Mouse (Mus musculus): ENCODE results near the gene Lrrk1. TPM values are rescaled to one million over a fixed set of nuclear protein-coding genes. Genes with fewer than 3 reads are reported as not detected.

The Lrrk1 gene
- polyA plus RNA-seq, 1 experiment from 2014 or later: 10.2 TPM

DNA sequence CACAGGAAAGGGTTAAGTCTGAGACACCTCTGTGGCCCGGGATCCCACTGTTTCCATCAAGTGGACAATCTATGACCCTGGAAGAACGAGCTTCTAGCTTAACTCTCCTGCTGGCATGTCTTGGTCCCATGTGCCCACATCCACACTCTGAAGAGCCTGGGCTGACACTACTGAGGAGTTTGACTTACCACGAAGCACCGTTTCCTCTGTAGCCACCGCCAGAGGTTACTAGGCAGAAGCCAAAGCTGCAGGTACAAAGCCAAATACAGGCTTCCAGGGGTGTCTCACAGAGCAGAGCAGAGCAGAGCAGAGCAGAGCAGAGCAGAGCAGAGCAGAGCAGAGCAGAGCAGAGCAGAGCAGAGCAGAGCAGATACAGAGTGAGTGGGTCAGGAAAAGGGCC is 124.7 kb downstream of the Lrrk1 start:
- 73% methylated on average over 5 of the region's 5 CpGs for WGBS
- Histone ChIP-seq H3K36me3 (0 out of 2 replicates have a peak, but pooled peaks cover 2% of the 10 kb centered on the region), H3K4me1 (peaks cover 8% of the 10 kb centered on the region; the same call in 1 of the 2 replicates), H3K27ac (no peak overlapping the region), H3K4me3 (no peak overlapping the region), H3K27me3 (ENCODE audit: low read depth, poor library complexity, severe bottlenecking) (no peaks in the 10 kb centered on the region), H3K9me3 (replicated peaks) (no peaks in the 10 kb centered on the region)
- no peak for DNase-seq (ENCODE audit: low spot score)

DNA sequence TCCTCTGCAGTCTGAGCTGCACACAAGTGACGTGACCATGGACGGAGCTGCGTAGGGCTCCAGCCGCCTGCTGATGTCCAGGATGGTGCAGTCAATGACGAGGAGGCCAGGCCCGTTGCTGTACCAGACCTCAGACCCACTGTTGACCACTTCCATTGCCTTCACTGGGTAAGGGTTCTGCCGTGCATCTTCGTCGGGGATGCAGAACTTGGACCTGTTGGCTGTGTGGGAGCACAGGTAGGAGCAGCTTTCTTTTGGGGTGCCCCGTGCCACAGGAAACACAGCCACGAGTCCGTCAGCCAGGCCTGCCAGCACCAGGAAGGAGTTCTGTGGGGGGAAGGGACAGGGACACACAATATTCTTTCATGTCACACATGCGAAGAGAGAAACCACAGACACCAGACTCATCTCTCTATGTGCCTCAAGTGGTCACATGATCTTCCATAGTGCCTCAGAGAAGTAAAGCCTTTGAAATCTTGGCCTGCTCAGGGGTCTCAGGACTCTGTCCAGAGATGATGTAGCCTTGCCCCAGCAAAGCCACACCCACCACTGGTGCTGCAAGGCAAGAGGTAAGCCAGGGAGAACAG is 125.5 kb downstream of the Lrrk1 start:
- Histone ChIP-seq H3K27me3 (ENCODE audit: low read depth, poor library complexity, severe bottlenecking) (no peaks in the 10 kb centered on the region), H3K4me1 (peaks cover 8% of the 10 kb centered on the region; the same call in 1 of the 2 replicates), H3K27ac (no peak overlapping the region), H3K9me3 (replicated peaks) (no peaks in the 10 kb centered on the region), H3K4me3 (no peak overlapping the region), H3K36me3 (0 out of 2 replicates have a peak, but pooled peaks cover 2% of the 10 kb centered on the region)
- WGBS: 96% methylated on average over 13 of the region's 13 CpGs
- DNase-seq (ENCODE audit: low spot score): no peak

DNA sequence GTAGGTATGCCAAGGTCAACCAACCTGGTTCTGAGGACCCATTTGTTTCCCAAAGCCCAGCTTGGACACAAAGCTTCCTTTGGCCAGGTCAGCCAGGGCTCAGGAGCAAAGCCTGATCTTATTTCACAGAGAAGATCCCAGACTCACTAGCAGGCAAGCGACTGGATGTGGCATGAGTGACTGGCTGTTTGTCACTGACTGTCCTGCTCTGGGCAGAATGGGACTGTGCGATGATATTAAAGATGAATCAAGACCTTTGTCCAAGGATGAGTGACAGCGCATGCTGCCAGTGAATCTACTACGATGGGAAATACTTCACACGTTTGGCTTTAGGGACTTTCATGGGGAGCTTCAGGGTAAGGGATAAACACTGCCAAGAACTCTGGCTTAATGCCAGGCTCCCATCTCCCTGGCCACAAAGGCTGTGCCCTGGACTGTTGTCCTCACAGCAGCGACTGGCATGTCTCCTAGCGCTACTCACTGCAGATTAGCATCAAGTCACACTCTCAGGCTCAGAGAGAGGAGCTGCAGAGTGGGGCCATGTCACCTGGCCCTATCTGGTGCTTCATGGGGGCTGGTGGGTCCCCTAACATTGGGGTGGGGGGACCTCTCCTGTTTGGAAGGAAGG is 127.3 kb downstream of the Lrrk1 start:
- Histone ChIP-seq H3K27ac (no peak overlapping the region), H3K36me3 (0 out of 2 replicates have a peak, but pooled peaks cover 2% of the 10 kb centered on the region), H3K4me1 (peaks cover 8% of the 10 kb centered on the region; the same call in 1 of the 2 replicates), H3K4me3 (no peak overlapping the region), H3K9me3 (replicated peaks) (no peaks in the 10 kb centered on the region), H3K27me3 (ENCODE audit: low read depth, poor library complexity, severe bottlenecking) (no peaks in the 10 kb centered on the region)
- 93% methylated on average over 7 of the region's 7 CpGs for WGBS
- DNase-seq (ENCODE audit: low spot score): no peak

DNA sequence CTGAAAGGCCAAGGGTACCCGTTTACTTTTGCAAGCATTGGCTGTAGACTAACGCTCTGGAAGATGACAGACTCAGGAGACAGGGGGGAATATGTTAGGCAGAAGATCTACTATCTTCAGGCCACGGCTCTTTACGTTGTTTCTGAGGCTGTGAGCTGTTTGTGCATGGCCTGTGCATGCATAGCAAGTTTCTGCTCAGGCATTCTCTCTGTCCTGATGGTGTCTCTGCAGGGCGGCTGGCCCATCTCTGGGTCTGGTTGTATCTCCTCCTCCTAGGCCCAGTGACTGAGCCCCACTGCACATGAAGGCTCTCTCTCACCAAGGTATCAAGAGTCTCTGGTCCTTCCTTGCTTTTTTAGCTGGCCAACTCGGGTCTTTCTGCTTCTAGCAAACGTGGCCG is 127.9 kb downstream of the Lrrk1 start:
- 93% methylated on average over 8 of the region's 8 CpGs for WGBS
- no peak for DNase-seq (ENCODE audit: low spot score)

DNA sequence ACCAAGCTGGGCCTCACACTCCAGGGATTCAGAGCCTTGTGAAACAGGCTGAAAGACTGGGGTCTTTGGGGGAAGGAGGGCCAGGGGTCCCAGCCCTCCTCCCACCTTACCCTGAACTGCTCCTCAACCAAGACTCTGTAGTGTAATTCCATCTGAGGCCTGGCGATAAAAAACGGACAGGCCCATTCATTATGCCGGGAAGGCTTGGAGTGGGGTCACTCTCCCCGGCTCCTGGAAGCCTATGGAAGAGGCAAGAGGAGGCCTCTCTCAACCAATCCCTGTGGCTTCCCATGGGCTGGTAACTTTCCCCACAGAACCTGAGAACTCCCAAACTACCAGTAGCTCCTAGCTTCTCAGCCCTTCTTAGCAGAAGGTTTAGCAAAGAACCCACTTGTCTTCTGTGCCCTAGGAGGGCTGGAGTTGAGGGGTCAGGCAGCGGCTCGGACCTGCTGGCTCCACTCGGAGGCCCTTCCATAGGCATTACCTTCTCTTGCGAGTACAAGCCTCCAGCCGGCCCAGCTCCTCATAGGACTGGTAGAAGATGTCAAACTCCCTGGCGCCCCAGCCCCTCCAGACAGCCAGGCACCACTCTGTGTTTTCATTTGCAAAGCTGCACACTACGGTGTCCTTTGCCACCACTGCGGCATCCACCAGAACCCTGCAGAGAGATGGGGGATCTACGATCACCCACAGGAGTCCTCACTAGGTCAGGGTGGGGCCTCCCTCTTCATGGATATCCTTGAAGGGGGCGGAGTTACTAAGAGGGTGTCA is 128.5 kb downstream of the Lrrk1 start:
- no peak for DNase-seq (ENCODE audit: low spot score)
- no peaks in the 10 kb centered on the region for H3K36me3 ChIP-seq
- no peaks in the 10 kb centered on the region for H3K27me3 ChIP-seq (ENCODE audit: low read depth, poor library complexity, severe bottlenecking)
- H3K9me3 ChIP-seq (replicated peaks): no peaks in the 10 kb centered on the region
- WGBS: 85% methylated on average over 14 of the region's 14 CpGs
- H3K27ac ChIP-seq: no peak overlapping the region; the same call in 1 of the 2 replicates
- H3K4me3 ChIP-seq: no peak overlapping the region
- H3K4me1 ChIP-seq: peaks cover 8% of the 10 kb centered on the region; the same call in 1 of the 2 replicates

More for the DNA sequence above, 127.9 kb downstream of the Lrrk1 start:
- Histone ChIP-seq H3K36me3 (0 out of 2 replicates have a peak, but pooled peaks cover 2% of the 10 kb centered on the region), H3K27ac (no peak overlapping the region), H3K27me3 (ENCODE audit: low read depth, poor library complexity, severe bottlenecking) (no peaks in the 10 kb centered on the region), H3K9me3 (replicated peaks) (no peaks in the 10 kb centered on the region), H3K4me3 (no peak overlapping the region), H3K4me1 (peaks cover 8% of the 10 kb centered on the region; the same call in 1 of the 2 replicates)

DNA sequence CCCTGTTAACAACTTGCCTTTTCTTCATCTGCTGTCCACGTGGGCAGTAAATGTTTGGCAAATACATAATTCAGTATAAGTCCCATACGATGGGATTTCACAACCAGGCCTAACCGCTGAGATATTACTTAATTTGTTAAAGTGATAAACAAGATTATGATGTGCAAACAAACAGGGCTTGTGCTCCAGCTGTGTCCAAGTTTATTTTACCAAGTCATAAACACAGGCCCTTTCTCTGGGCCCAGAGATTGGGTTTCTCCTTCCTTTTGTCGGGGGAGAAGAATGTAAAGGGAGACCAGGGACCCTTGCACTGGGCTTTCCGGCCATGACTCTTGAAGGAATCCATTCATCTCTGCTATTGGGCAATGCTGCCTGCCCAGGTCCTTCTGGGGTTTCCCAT is 129.2 kb downstream of the Lrrk1 start:
- H3K9me3 ChIP-seq (replicated peaks): no peaks in the 10 kb centered on the region
- DNase-seq (ENCODE audit: low spot score): no peak
- peaks cover 8% of the 10 kb centered on the region; the same call in 1 of the 2 replicates for H3K4me1 ChIP-seq
- no peaks in the 10 kb centered on the region for H3K27me3 ChIP-seq (ENCODE audit: low read depth, poor library complexity, severe bottlenecking)
- H3K36me3 ChIP-seq: no peaks in the 10 kb centered on the region
- no peak overlapping the region for H3K27ac ChIP-seq
- H3K4me3 ChIP-seq: no peak overlapping the region
- WGBS: 89% methylated on average over 5 of the region's 5 CpGs

DNA sequence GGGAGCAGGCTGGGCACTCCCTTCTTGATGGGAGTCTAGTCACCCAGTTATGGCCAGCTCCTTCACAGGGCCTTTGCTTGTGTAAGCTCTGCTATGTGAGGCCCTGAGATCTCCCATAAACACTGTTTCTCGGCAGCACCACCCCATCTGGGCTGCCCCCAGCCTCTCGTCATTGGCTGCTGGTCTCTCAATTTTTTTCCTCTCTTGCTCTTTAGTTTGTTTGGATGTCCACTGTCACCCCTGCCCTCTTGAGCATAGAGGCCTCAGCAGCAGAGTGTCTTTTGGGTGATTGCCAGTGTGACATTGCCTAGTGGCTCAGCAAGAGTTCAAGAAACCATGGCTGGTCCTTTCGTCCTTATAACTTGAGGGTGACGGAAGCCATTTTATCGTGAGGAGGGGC is 130.9 kb downstream of the Lrrk1 start:
- Histone ChIP-seq H3K9me3 (replicated peaks) (no peaks in the 10 kb centered on the region), H3K36me3 (no peaks in the 10 kb centered on the region), H3K4me1 (peaks cover 8% of the 10 kb centered on the region; the same call in 1 of the 2 replicates), H3K27ac (no peak overlapping the region), H3K27me3 (ENCODE audit: low read depth, poor library complexity, severe bottlenecking) (no peaks in the 10 kb centered on the region), H3K4me3 (no peak overlapping the region)
- WGBS: 92% methylated on average over 5 of the region's 5 CpGs
- no peak for DNase-seq (ENCODE audit: low spot score)

DNA sequence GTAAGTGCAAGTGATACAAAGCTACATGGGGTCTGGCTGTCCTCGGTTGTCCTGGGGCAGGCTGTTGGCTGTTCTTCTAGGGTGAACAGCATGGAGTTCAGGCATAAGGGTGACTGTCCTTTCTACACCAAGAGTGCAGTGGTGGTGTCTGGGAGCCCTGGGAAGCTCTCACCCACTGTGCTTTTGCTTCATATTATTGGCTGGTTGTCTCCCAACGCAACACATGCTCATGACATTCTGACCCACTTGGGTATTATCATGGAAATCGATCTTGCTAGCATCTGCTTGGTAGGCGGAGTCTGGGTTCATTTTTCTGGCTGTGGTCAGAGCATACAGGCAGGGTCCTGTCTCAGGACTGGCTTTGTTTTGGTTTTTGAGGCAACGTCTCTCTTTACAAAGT is 131.7 kb downstream of the Lrrk1 start:
- 90% methylated on average over 5 of the region's 5 CpGs for WGBS
- Histone ChIP-seq H3K36me3 (no peaks in the 10 kb centered on the region), H3K27me3 (ENCODE audit: low read depth, poor library complexity, severe bottlenecking) (no peaks in the 10 kb centered on the region), H3K4me1 (peaks cover 8% of the 10 kb centered on the region; the same call in 1 of the 2 replicates), H3K9me3 (replicated peaks) (no peaks in the 10 kb centered on the region), H3K4me3 (no peak overlapping the region), H3K27ac (no peak overlapping the region)
- no peak for DNase-seq (ENCODE audit: low spot score)

DNA sequence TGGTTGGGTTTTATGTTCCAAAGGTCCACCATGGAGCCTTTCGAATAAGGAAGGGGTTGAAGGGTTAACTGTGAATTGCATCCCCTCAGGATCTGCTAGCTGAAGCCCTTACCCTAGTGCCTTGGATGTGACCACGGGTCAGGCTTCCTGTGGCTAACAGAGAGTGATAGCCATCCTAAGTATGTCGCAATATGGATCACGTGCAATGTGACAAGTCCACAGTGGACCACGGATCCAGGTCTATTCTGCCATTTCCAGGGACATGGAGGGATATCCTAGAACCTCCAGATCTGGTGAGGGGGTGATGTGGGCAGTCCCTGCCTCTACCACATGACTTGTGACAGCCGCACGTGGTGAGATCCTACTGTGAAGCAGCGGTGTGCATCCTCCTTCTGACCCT is 133.2 kb downstream of the Lrrk1 start:
- Histone ChIP-seq H3K9me3 (replicated peaks) (no peaks in the 10 kb centered on the region), H3K36me3 (no peaks in the 10 kb centered on the region), H3K27ac (no peak overlapping the region), H3K27me3 (ENCODE audit: low read depth, poor library complexity, severe bottlenecking) (no peaks in the 10 kb centered on the region), H3K4me1 (peaks cover 11% of the 10 kb centered on the region; the same call in 1 of the 2 replicates), H3K4me3 (no peak overlapping the region)
- WGBS: 89% methylated on average over 8 of the region's 8 CpGs
- no peak for DNase-seq (ENCODE audit: low spot score)

DNA sequence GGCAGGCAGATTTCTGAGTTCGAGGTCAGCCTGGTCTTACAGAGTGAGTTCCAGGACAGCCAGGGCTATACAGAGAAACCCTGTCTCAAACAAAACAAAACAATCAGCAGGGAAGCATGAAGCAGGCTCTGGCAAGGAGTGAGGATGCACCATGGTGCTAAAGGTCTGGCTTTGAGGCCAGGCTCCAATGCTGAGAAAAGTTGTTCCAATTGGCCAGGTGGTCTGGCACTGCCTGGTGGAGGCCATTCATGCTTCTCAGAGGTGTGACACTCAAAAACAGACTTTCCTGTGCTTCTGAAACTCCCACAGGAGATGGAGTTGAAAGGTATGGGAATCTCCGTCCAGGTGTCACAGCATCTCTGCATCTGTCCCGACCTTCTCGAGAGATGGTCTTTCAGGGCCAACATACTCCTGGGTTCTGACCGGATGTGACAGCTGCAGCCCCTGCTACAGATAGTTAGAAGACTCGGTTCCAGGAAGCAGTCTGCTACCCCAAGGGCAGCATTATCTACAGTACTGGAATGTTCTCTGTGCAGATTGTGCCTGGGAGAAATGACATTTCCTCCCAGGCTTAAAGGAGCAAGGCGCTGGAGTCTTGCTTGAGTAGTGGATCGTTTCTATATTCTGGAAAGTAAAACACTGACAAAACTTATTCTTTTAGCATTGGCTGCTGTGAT is 134.0 kb downstream of the Lrrk1 start:
- DNase-seq (ENCODE audit: low spot score): no peak
- 86% methylated on average over 8 of the region's 8 CpGs for WGBS
- Histone ChIP-seq H3K4me1 (0 out of 2 replicates have a peak, but pooled peaks cover 4% of the 10 kb centered on the region), H3K9me3 (replicated peaks) (no peaks in the 10 kb centered on the region), H3K27me3 (ENCODE audit: low read depth, poor library complexity, severe bottlenecking) (no peaks in the 10 kb centered on the region), H3K4me3 (no peak overlapping the region), H3K27ac (no peak overlapping the region), H3K36me3 (no peaks in the 10 kb centered on the region)

DNA sequence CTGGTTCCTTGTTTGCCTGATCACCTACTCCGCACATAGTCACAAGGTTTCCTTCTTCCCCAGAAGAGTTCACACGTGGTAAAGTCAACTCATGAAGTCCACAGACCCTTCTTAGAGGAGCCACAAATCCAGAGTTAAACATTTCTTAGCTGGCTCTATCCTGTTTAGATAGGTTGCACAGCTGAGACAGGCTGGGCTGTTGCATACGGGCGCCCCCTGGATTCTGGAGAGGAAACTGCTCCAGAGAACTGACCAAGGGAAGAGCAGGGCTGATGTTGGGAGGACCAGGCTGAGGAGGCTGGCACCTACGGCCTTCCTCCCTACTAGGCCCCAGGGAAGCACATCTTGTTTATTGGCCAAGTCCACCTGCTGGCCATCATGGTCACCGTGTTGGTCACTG is 138.1 kb downstream of the Lrrk1 start:
- Histone ChIP-seq H3K27ac (peak overlapping the region; percentile 64), H3K4me3 (no peak overlapping the region), H3K9me3 (replicated peaks) (no peaks in the 10 kb centered on the region), H3K4me1 (peaks cover 16% of the 10 kb centered on the region), H3K27me3 (ENCODE audit: low read depth, poor library complexity, severe bottlenecking) (no peaks in the 10 kb centered on the region), H3K36me3 (no peaks in the 10 kb centered on the region)
- 31% methylated on average over 6 of the region's 6 CpGs for whole genome bisulfite sequencing
- peak; percentile 72 for DNase-seq (ENCODE audit: low spot score)

DNA sequence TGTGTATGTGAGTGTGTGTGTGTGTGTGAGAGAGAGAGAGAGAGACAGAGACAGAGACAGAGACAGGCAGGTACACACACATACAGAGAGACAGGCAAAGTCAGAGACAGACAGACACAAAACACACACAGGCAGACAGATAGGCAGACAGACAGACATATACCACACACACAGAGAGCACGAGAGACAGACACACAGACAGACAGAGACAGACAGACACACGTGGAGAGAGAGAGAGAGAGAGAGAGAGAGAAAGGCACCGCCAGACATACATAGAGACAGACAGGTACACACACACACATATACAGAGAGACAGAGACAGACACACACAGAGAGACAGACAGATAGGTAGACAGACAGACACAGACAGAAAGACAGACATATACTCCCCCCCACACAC is 138.7 kb downstream of the Lrrk1 start:
- 80% methylated on average over 3 of the region's 3 CpGs for WGBS
- no peaks in the 10 kb centered on the region for H3K27me3 ChIP-seq (ENCODE audit: low read depth, poor library complexity, severe bottlenecking)
- H3K4me3 ChIP-seq: no peak overlapping the region
- no peaks in the 10 kb centered on the region for H3K36me3 ChIP-seq
- peaks cover 16% of the 10 kb centered on the region for H3K4me1 ChIP-seq
- DNase-seq (ENCODE audit: low spot score): no peak
- peak overlapping the region; percentile 64; the same call in 1 of the 2 replicates for H3K27ac ChIP-seq
- no peaks in the 10 kb centered on the region for H3K9me3 ChIP-seq (replicated peaks)
